Mouse (Mus musculus) skeletal muscle tissue, adult 2 months (tissue): ENCODE measurements around the gene Tmem167.
"Not testable (repeated sequence)": the region's sequence is repeated elsewhere in the genome, so short reads cannot be mapped to it uniquely, and the experiment has no call there.

ENCODE experiments used
- DNase-seq: peaks from one replicate; pipeline ENCODE4 v3.0.0-alpha.2; 2012; ENCODE audit warnings: low read depth, low spot score

The Tmem167 gene

GRCm38 (mm10) chr13:90088962-90089824, at the start of gene Tmem167, which contains the start of gene Xrcc4:
Gene Tmem167, plus strand, starts transcription at chr13:90089123.
Gene Xrcc4, minus strand, starts transcription at chr13:90089608.
- peak; percentile 96 for DNase-seq

- DNase-seq: no peak
These were observed 49.3 kb upstream of the Tmem167 start for GRCm38 (mm10) chr13:90039613-90040012.

GRCm38 (mm10) chr13:90051735-90052134, 37.2 kb upstream of the Tmem167 start:
- DNase-seq: no peak

- no peak for DNase-seq
These were observed 36.5 kb upstream of the Tmem167 start for GRCm38 (mm10) chr13:90052408-90052807.

DNA sequence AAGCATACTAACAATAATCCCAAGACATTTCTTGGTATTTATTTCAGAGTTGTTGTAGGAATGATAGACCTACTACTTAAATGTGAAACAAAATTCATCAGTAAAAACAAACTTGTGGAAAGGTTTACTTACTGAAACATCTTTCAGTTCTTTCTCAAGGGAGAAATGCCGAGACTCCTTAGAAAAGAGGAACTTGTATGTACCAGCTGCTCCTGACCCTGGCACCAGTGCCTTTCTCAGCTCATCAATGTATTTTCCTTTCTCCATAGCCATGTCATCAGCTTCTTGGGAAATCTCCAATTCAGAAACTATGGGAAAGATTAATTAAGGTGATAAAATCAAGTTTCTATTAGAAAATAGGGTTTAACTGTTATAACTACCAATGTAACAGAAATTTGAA, 27.0 kb upstream of the Tmem167 start:
- no peak for DNase-seq

DNA sequence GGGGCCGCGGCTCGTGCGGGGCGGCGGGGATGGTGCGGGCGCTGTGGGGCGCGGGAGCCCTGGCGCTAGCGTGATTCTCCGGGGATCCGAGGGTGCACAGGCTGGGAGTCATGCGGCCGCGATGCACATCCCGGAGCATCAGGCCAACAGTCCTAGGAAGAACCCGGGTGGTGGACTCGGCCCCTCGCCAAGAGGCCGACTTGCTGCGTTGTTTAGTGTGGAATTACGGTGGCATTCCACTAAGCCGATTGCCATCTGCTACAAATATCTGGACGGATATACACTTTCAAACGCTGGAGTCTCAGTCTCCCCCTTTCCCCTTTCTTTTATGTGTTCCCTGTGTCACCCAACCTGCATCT, 881 bp downstream of the Tmem167 start:
- no peak for DNase-seq

GRCm38 (mm10) chr13:90101514-90101913, 12.6 kb downstream of the Tmem167 start:
- no peak for DNase-seq

DNA sequence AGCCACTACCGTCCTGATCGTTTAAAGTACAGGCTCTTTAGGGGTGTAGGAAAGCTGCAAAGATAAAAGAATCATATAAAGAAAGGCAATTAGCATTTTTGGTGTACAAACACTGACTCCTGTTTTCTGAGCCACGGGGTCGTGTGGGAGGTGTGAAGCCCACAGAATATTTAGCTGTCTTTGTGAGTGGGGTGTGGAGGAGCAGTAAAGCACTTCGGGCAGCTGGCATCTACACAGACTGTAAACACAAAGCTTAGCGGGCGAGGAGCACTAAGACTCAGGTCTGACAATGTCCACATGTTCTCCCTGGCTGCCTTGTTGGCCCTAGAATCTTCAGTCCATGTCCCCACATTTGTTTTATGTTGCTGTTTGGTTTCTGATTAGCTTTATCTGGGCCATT, 17.2 kb downstream of the Tmem167 start:
- DNase-seq: no peak

DNA sequence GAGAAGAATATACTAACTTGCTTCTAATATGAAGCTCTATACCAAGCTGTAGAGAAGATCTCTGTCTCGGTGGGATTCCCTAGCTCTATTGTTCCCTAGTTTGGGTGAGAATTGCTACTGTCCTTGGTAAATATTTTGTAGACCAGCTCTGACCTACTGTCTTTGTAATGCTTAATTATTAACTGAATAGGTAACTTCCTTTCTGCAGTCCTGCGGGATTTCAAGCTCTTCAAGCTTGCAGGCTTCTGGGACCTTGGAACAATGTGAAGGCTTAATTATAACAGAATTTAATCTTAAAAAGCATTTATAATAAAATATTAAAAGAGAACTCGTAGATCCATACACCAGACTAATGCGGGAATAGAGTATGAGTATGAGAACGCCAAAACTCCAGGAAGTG, 19.8 kb downstream of the Tmem167 start:
- not testable (repeated sequence) for DNase-seq

- no peak for DNase-seq
These were observed 22.8 kb downstream of the Tmem167 start for GRCm38 (mm10) chr13:90111681-90112080.

- peak; percentile 6 for DNase-seq
These were observed 47.4 kb downstream of the Tmem167 start for GRCm38 (mm10) chr13:90136156-90136910.

- no peak for DNase-seq
These were observed 52.8 kb downstream of the Tmem167 start for GRCm38 (mm10) chr13:90141681-90142080.

DNA sequence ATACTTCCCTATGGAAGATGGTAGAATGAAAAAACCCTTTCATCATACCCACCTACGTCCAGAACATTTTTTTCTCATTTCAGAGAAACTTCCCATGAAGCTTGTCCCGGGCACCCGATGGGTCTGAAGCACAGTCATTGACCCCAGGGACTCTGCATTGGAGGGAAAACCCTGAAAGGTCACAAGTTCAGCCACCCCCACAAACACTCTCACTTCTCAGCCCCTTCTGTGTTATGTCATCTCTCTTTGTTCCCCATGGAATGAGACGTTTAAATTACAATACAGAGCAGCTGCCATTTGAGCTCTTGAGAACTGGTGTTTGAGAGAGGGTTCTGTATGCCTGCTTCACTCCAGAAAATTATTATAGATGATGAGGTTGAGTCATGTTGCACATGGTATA, 54.3 kb downstream of the Tmem167 start:
- no peak for DNase-seq

DNA sequence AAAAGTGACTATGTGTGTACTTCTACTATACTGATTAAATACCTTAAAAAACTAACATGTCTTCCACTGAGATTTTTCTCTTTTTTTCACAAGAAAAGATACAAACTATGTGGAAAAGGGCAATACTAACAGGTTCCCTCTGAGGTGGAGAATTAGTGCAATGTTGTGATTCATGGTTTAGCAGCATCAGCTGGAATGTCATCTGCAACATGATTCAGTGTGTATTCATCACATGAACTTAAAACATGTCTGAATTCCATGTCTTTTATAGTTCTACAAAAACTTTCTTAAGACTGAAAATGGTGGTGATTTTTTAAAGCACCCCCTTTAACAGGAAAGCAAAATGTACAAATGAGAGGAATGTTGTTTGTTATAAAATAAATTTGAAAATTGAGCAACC, 63.0 kb downstream of the Tmem167 start:
- DNase-seq: no peak

DNA sequence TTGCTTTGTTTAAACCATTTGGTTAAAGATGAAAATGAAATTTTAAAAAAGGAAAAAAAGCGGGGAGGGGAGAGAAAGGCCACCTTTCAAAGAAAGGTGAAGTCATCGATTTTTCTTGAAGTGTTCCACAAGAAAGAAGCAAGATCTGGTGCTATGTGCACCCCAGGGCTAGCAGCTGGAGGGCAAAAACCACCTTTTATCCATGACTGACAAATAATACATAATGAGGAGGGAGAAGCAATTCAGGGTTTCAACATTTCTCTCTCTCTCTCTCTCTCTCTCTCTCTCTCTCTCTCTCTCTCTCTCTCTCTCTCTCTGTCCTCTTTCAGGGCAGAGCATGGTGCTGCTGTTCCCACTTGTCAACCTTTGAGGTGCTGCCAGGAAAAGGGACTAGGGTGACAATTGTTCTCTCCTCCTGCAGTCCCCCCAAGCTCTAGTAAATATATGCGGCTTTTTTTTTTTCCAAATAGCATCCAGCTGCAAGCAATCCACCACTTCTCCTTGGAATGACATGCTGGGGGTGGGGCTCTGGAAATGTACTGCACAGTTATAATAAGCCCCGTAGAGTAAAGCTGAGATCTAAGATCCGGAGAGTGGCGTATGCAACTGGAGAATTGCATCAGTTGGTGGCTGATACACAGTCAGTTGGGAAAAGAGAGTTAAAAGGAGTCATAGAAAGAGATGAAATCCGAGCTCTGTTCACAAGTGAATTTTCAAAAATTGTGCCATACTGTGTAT, 63.8 kb downstream of the Tmem167 start:
- DNase-seq: no peak

- no peak for DNase-seq
These were observed 75.2 kb downstream of the Tmem167 start for GRCm38 (mm10) chr13:90164147-90164546.

- no peak for DNase-seq
These were observed 78.1 kb downstream of the Tmem167 start for GRCm38 (mm10) chr13:90167044-90167443.

DNA sequence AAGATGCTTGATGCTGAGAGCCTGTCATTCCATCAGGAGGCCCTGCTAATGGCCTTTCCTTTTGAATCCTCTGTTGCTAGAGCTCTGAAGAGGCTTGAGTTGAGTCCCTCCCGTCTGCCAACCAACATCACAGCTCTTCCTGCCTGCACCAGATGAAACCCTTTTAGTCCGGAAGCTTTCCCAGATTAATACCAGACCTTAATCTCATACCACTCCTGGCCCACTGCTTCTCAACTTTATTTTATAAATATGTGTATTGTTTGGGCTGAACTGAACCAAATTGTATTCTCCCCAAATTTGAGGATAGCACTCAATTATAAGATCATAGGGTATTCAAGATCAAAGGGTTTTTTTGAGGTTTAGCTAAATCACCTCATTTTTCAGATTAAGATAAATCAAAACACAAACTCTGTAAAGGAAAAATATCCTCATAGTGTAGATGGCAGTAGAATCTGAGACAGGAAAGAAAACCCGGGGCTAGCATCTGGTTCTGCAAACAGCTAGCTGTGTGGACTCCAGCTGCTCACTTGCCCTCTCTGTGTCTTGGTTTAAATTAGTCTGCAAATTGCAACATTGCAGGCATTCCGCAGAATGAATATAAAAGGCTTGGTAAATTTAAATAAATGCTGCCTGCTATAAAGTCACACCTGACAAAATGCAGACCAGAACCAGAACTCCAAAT, 81.3 kb downstream of the Tmem167 start:
- DNase-seq: no peak

- DNase-seq: no peak
These were observed 81.9 kb downstream of the Tmem167 start for GRCm38 (mm10) chr13:90170782-90171179.

DNA sequence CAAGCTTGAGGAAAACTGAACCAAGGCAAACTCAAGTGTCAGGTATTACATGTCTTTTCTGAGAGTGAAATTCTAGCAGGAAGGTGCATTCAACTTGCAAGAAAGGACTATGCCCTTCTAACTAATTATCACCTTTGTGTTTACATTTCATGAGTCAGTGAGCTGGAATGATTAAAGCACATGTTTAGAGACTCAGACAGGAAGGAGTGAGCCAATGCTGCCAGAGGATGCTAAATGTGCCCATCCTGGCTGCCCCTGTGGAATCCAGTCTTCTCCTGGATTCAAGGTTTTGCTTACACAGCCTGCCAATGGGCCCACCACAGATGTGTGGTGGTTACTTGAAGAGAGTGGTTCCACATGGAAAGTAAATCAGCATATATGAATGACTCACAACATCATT, 82.5 kb downstream of the Tmem167 start:
- no peak for DNase-seq

DNA sequence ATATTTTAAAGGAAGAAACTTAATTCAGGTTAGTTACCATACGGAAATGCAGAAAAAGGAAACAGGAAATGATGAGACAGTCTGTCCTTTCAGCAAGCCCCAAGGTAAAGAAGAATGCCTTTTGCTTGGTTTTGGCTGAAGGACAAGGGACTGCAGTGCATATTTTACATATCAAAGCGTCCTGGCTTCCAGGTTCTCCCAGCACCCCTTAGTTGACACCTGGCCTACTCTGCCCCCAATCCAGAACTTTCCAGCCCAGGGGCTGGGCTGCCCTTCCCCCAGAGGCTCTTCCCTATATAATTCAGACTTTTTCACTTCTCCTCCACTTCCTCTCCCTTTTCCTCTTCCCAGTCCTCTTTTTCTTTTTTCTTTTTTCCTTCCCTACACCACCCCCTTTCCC, 86.7 kb downstream of the Tmem167 start:
- DNase-seq: no peak

DNA sequence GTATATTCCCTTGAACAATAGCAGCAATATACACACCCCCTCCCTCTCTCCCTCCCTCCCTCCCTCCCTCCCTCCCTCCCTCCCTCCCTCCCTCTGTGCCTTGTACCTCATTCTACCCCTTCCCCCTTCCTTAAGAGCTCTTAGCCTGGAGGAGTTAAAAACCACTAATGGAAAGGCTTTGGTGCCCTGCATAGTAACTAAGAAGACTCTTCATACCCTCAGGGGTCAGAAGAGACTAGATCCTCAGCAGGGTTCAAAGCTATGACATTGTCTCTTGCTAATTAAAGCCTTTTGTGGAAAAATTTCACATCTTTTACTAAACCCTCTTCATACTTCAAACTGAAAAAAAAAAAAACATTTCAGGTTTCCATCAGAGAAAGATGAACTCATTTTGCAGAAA, 93.3 kb downstream of the Tmem167 start:
- DNase-seq: no peak
